Mouse (Mus musculus): ENCODE measurements around the gene Mok. TPM values are rescaled to one million over a fixed set of nuclear protein-coding genes. Genes with fewer than 3 reads are reported as not detected.
A peak's percentile ranks its signal among the peaks of the same experiment; 100 is the strongest.

Mok gene
- polyA plus RNA-seq, 1 experiment from 2014 or later, result 2.9 TPM

- Histone ChIP-seq H3K4me3 (ENCODE audit: low read length) (no peak overlapping the region), H3K9me3 (ENCODE audit: control insufficient read depth, low read length) (no peaks in the 10 kb centered on the region), H3K4me1 (ENCODE audit: control insufficient read depth, insufficient read depth, low read length) (no peaks in the 10 kb centered on the region), H3K36me3 (ENCODE audit: control insufficient read depth, insufficient read depth, low read length) (no peaks in the 10 kb centered on the region), H3K27ac (ENCODE audit: low read length) (no peak overlapping the region), H3K4me2 (ENCODE audit: low read depth, low read length) (no peak overlapping the region), H3K9ac (ENCODE audit: low read depth, low read length) (no peak overlapping the region), H3K27me3 (replicated peaks; ENCODE audit: control insufficient read depth, insufficient read depth, low read length) (no peaks in the 10 kb centered on the region)
- no peak for ATAC-seq
- WGBS, result 82% methylated on average over 5 of the region's 5 CpGs
These were observed 38.0 kb downstream of the Mok start for GRCm38 (mm10) chr12:110802674-110803297.

- H3K9me3 ChIP-seq (ENCODE audit: control insufficient read depth, low read length), result no peaks in the 10 kb centered on the region
- no peaks in the 10 kb centered on the region for H3K27me3 ChIP-seq (replicated peaks; ENCODE audit: control insufficient read depth, insufficient read depth, low read length)
- no peak overlapping the region for H3K4me3 ChIP-seq (ENCODE audit: low read length)
- no peak for ATAC-seq
- H3K36me3 ChIP-seq (ENCODE audit: control insufficient read depth, insufficient read depth, low read length), result no peaks in the 10 kb centered on the region
- no peak overlapping the region for H3K4me2 ChIP-seq (ENCODE audit: low read depth, low read length)
- no peak overlapping the region for H3K27ac ChIP-seq (ENCODE audit: low read length)
- H3K9ac ChIP-seq (ENCODE audit: low read depth, low read length), result no peak overlapping the region
- peaks cover 2% of the 10 kb centered on the region; the same call in 1 of the 2 replicates for H3K4me1 ChIP-seq (ENCODE audit: control insufficient read depth, insufficient read depth, low read length)
- 75% methylated on average over 10 of the region's 10 CpGs for WGBS
These were observed 38.8 kb downstream of the Mok start for GRCm38 (mm10) chr12:110801876-110802464.

- H3K4me3 ChIP-seq (ENCODE audit: low read length), result no peak overlapping the region
- H3K9ac ChIP-seq (ENCODE audit: low read depth, low read length), result no peak overlapping the region
- peaks cover 11% of the 10 kb centered on the region for H3K4me1 ChIP-seq (ENCODE audit: control insufficient read depth, insufficient read depth, low read length)
- 90% methylated on average over 4 of the region's 4 CpGs for WGBS
- H3K36me3 ChIP-seq (ENCODE audit: control insufficient read depth, insufficient read depth, low read length), result no peaks in the 10 kb centered on the region
- H3K4me2 ChIP-seq (ENCODE audit: low read depth, low read length), result no peak overlapping the region
- H3K9me3 ChIP-seq (ENCODE audit: control insufficient read depth, low read length), result no peaks in the 10 kb centered on the region
- ATAC-seq, result no peak
- H3K27me3 ChIP-seq (replicated peaks; ENCODE audit: control insufficient read depth, insufficient read depth, low read length), result no peaks in the 10 kb centered on the region
- H3K27ac ChIP-seq (ENCODE audit: low read length), result no peak overlapping the region
These were observed 41.5 kb downstream of the Mok start for GRCm38 (mm10) chr12:110799226-110799625.

- H3K9me3 ChIP-seq (ENCODE audit: control insufficient read depth, low read length), result no peaks in the 10 kb centered on the region
- peaks cover 11% of the 10 kb centered on the region for H3K4me1 ChIP-seq (ENCODE audit: control insufficient read depth, insufficient read depth, low read length)
- no peak overlapping the region for H3K4me2 ChIP-seq (ENCODE audit: low read depth, low read length)
- 83% methylated on average over 10 of the region's 10 CpGs for WGBS
- H3K36me3 ChIP-seq (ENCODE audit: control insufficient read depth, insufficient read depth, low read length), result no peaks in the 10 kb centered on the region
- H3K4me3 ChIP-seq (ENCODE audit: low read length), result no peak overlapping the region
- H3K27me3 ChIP-seq (replicated peaks; ENCODE audit: control insufficient read depth, insufficient read depth, low read length), result no peaks in the 10 kb centered on the region
- no peak overlapping the region for H3K27ac ChIP-seq (ENCODE audit: low read length)
- no peak for ATAC-seq
- no peak overlapping the region for H3K9ac ChIP-seq (ENCODE audit: low read depth, low read length)
These were observed 42.8 kb downstream of the Mok start for GRCm38 (mm10) chr12:110797842-110798431.

- Histone ChIP-seq H3K9me3 (ENCODE audit: control insufficient read depth, low read length) (no peaks in the 10 kb centered on the region), H3K36me3 (ENCODE audit: control insufficient read depth, insufficient read depth, low read length) (no peaks in the 10 kb centered on the region), H3K27me3 (replicated peaks; ENCODE audit: control insufficient read depth, insufficient read depth, low read length) (no peaks in the 10 kb centered on the region), H3K4me2 (ENCODE audit: low read depth, low read length) (no peak overlapping the region), H3K4me1 (ENCODE audit: control insufficient read depth, insufficient read depth, low read length) (peaks cover 11% of the 10 kb centered on the region), H3K27ac (ENCODE audit: low read length) (no peak overlapping the region), H3K9ac (ENCODE audit: low read depth, low read length) (no peak overlapping the region), H3K4me3 (ENCODE audit: low read length) (no peak overlapping the region)
- WGBS, result 80% methylated on average over 6 of the region's 6 CpGs
- ATAC-seq, result no peak
These were observed 43.5 kb downstream of the Mok start for GRCm38 (mm10) chr12:110797202-110797601.

GRCm38 (mm10) chr12:110796748-110797147 is 44.0 kb downstream of the Mok start:
- 75% methylated on average over 6 of the region's 6 CpGs for WGBS
- ATAC-seq, result peak; percentile 81

GRCm38 (mm10) chr12:110795035-110795434 is 45.7 kb downstream of the Mok start:
- Histone ChIP-seq H3K4me2 (ENCODE audit: low read depth, low read length) (no peak overlapping the region), H3K4me3 (ENCODE audit: low read length) (no peak overlapping the region), H3K27ac (ENCODE audit: low read length) (no peak overlapping the region), H3K36me3 (ENCODE audit: control insufficient read depth, insufficient read depth, low read length) (no peaks in the 10 kb centered on the region), H3K9me3 (ENCODE audit: control insufficient read depth, low read length) (no peaks in the 10 kb centered on the region), H3K4me1 (ENCODE audit: control insufficient read depth, insufficient read depth, low read length) (peaks cover 18% of the 10 kb centered on the region), H3K9ac (ENCODE audit: low read depth, low read length) (no peak overlapping the region), H3K27me3 (replicated peaks; ENCODE audit: control insufficient read depth, insufficient read depth, low read length) (no peaks in the 10 kb centered on the region)
- ATAC-seq, result no peak
- WGBS, result 78% methylated on average over 6 of the region's 6 CpGs

More at GRCm38 (mm10) chr12:110796748-110797147, 44.0 kb downstream of the Mok start:
- Histone ChIP-seq H3K36me3 (ENCODE audit: control insufficient read depth, insufficient read depth, low read length) (no peaks in the 10 kb centered on the region), H3K4me2 (ENCODE audit: low read depth, low read length) (no peak overlapping the region), H3K27ac (ENCODE audit: low read length) (no peak overlapping the region), H3K4me3 (ENCODE audit: low read length) (no peak overlapping the region), H3K4me1 (ENCODE audit: control insufficient read depth, insufficient read depth, low read length) (peaks cover 11% of the 10 kb centered on the region), H3K9me3 (ENCODE audit: control insufficient read depth, low read length) (no peaks in the 10 kb centered on the region), H3K27me3 (replicated peaks; ENCODE audit: control insufficient read depth, insufficient read depth, low read length) (no peaks in the 10 kb centered on the region), H3K9ac (ENCODE audit: low read depth, low read length) (no peak overlapping the region)

- Histone ChIP-seq H3K9ac (ENCODE audit: low read depth, low read length) (no peak overlapping the region), H3K27ac (ENCODE audit: low read length) (no peak overlapping the region), H3K4me2 (ENCODE audit: low read depth, low read length) (no peak overlapping the region), H3K4me1 (ENCODE audit: control insufficient read depth, insufficient read depth, low read length) (peaks cover 10% of the 10 kb centered on the region; the same call in 1 of the 2 replicates), H3K4me3 (ENCODE audit: low read length) (no peak overlapping the region), H3K36me3 (ENCODE audit: control insufficient read depth, insufficient read depth, low read length) (no peaks in the 10 kb centered on the region), H3K9me3 (ENCODE audit: control insufficient read depth, low read length) (no peaks in the 10 kb centered on the region), H3K27me3 (replicated peaks; ENCODE audit: control insufficient read depth, insufficient read depth, low read length) (no peaks in the 10 kb centered on the region)
- ATAC-seq, result peak; percentile 49; the same call in 1 of the 2 replicates
- 79% methylated on average over 8 of the region's 8 CpGs for WGBS
These were observed 49.7 kb downstream of the Mok start for GRCm38 (mm10) chr12:110791026-110791425.

- WGBS, result 88% methylated on average over 4 of the region's 4 CpGs
- H3K4me2 ChIP-seq (ENCODE audit: low read depth, low read length), result no peak overlapping the region
- peaks cover 10% of the 10 kb centered on the region; the same call in 1 of the 2 replicates for H3K4me1 ChIP-seq (ENCODE audit: control insufficient read depth, insufficient read depth, low read length)
- no peak overlapping the region for H3K27ac ChIP-seq (ENCODE audit: low read length)
- H3K36me3 ChIP-seq (ENCODE audit: control insufficient read depth, insufficient read depth, low read length), result no peaks in the 10 kb centered on the region
- peak; percentile 52; the same call in 1 of the 2 replicates for ATAC-seq
- no peak overlapping the region for H3K9ac ChIP-seq (ENCODE audit: low read depth, low read length)
- no peak overlapping the region for H3K4me3 ChIP-seq (ENCODE audit: low read length)
- no peaks in the 10 kb centered on the region for H3K27me3 ChIP-seq (replicated peaks; ENCODE audit: control insufficient read depth, insufficient read depth, low read length)
- no peaks in the 10 kb centered on the region for H3K9me3 ChIP-seq (ENCODE audit: control insufficient read depth, low read length)
These were observed 50.2 kb downstream of the Mok start for GRCm38 (mm10) chr12:110790580-110790979.

Data from intestine, embryonic 16.5 days (tissue).